9 mouse cellular contexts compared by ENCODE assay signal in genomic region chr6:55294549-55295131, GRCm38 (mm10). TPM values are rescaled to one million over a fixed set of nuclear protein-coding genes. Genes with fewer than 3 reads are reported as not detected.
A peak's percentile ranks its signal among the peaks of the same experiment; 100 is the strongest.
DNase-seq lines count a peak whose midpoint lies in the region; ATAC-seq and TF ChIP-seq lines count a peak whose summit lies in the region.
"Had no signal": no experiment of that assay in that cellular context is flagged by ENCODE, and none has a peak within 500 bp of the region (broad histone marks: within the 10 kb centered on the region; RNA-seq: fewer than 3 reads in every experiment).

No protein-coding gene starts in this region.

- no peak for TF ChIP-seq POLR2A in thymus, adult 2 months (IDR thresholded peaks at IDR 0.05; ENCODE audit: control insufficient read depth, extremely low read depth, insufficient read depth, low read length, poor library complexity)

- H3K9me3 ChIP-seq in kidney, embryonic 15.5 days (replicated peaks), result no peaks in the 10 kb centered on the region
- H3K9me3 ChIP-seq: midbrain, embryonic 12.5 days had no signal

- no peak for TF ChIP-seq CTCF in gastrocnemius, adult 2 months (IDR thresholded peaks at IDR 0.05)
- TF ChIP-seq CTCF in thymus, adult 2 months (IDR thresholded peaks at IDR 0.05; ENCODE audit: borderline replicate concordance, control insufficient read depth, extremely low read depth, insufficient read depth, low read length, poor library complexity), result no peak

- H3K36me3 ChIP-seq in kidney, embryonic 15.5 days, result peaks cover 18% of the 10 kb centered on the region
- no peaks in the 10 kb centered on the region for H3K36me3 ChIP-seq in thymus, adult 2 months (ENCODE audit: control insufficient read depth, insufficient read depth, low read length)

- H3K27me3 ChIP-seq in kidney, embryonic 15.5 days, result 0 out of 2 replicates have a peak, but pooled peaks cover 3% of the 10 kb centered on the region
- no peaks in the 10 kb centered on the region for H3K27me3 ChIP-seq in thymus, adult 2 months (ENCODE audit: control insufficient read depth, insufficient read depth, low read length)
- H3K27me3 ChIP-seq: midbrain, embryonic 12.5 days had no signal

- ATAC-seq in kidney, embryonic 15.5 days (replicated peaks; ENCODE audit: low FRiP score), result peak; percentile 86
- ATAC-seq in inflammation-experienced regulatory T-cells, adult 6 months, result no peak

- intact Hi-C loops in gastrocnemius, adult 2 months (cut with DNase I), result loop anchor here (5.0 kb wide), 1 partner anchor 47 kb away; no protein-coding TSS in a partner anchor

- WGBS in kidney, embryonic 15.5 days, result 17% methylated on average over 19 of the region's 19 CpGs
- 62% methylated on average over 19 of the region's 19 CpGs for WGBS in thymus, adult 2 months

- peak overlapping the region; percentile 26; the same call in 1 of the 2 replicates for H3K4me3 ChIP-seq in gastrocnemius, adult 2 months
- H3K4me3 ChIP-seq in kidney, embryonic 15.5 days (replicated peaks), result no peak overlapping the region
- no peak overlapping the region for H3K4me3 ChIP-seq in thymus, adult 2 months (ENCODE audit: control insufficient read depth, insufficient read depth, low read length)
- H3K4me3 ChIP-seq: midbrain, embryonic 12.5 days had no signal

- no peak overlapping the region for H3K4me2 ChIP-seq in kidney, embryonic 15.5 days
- H3K4me2 ChIP-seq: midbrain, embryonic 12.5 days had no signal

- H3K27ac ChIP-seq in gastrocnemius, adult 2 months, result peak overlapping the region; percentile 74
- H3K27ac ChIP-seq in kidney, embryonic 15.5 days, result peak overlapping the region; percentile 41; the same call in 1 of the 2 replicates
- H3K27ac ChIP-seq in thymus, adult 2 months (ENCODE audit: control insufficient read depth, insufficient read depth, low read length), result no peak overlapping the region
- H3K27ac ChIP-seq: midbrain, embryonic 12.5 days had no signal

- no peak overlapping the region for H3K9ac ChIP-seq in kidney, embryonic 15.5 days
- H3K9ac ChIP-seq: midbrain, embryonic 12.5 days had no signal

- DNase-seq in ovary, adult 18-20 months (ENCODE audit: low spot score), result peak; percentile 11
- no peak for DNase-seq in ovary, postnatal 10 days (ENCODE audit: low spot score)
- DNase-seq in gastrocnemius, adult 2 months, result peak; percentile 72
- peak; percentile 72 for DNase-seq in mesoderm, embryonic 11.5 days (ENCODE audit: low read depth, low spot score)
- no peak for DNase-seq in cerebellum, adult 11-12 months
- DNase-seq in thymus, adult 2 months, result no peak

- H3K4me1 ChIP-seq in kidney, embryonic 15.5 days, result peaks cover 10% of the 10 kb centered on the region
- no peaks in the 10 kb centered on the region for H3K4me1 ChIP-seq in thymus, adult 2 months (replicated peaks; ENCODE audit: control insufficient read depth, insufficient read depth, low read length)

RNA-seq across cellular contexts. Expression of gene Aqp1, which starts 41.6 kb away (rescaled TPM):
- 100 to 1,000 TPM; 251 to 256 TPM for total RNA-seq in gastrocnemius, adult 2 months (2021)
- polyA plus RNA-seq in kidney, embryonic 15.5 days (2015; fragmentation: Nextera tagmentation; extraction: Ambion mirVana), result 29.9 and 38.4 TPM in 2 replicates
- not detected for polyA plus RNA-seq in inflammation-experienced regulatory T-cells, adult 6 months (2017; shearing (Covaris generic))
- polyA plus RNA-seq in thymus, adult 2 months (2012; rRNA removed), result 77.6 and 119 TPM in 2 replicates

Comparison
In these comparisons a context has a peak if more than half of its experiments do, and no peak if none do; other contexts are left out.
1. DNase-seq: peak in ovary, adult 18-20 months (single experiment), gastrocnemius, adult 2 months (single experiment) and mesoderm, embryonic 11.5 days (single experiment); none in ovary, postnatal 10 days (single experiment), cerebellum, adult 11-12 months (single experiment) and thymus, adult 2 months (single experiment).
2. RNA of gene Aqp1, which starts 41.6 kb away (polyA plus RNA-seq): 77.6 to 119 TPM in thymus, adult 2 months and 29.9 to 38.4 TPM in kidney, embryonic 15.5 days; not detected in inflammation-experienced regulatory T-cells, adult 6 months; every median in the first group is over 10 times any median in the second.